Mouse (Mus musculus) midbrain, embryonic 14.5 days (tissue): ENCODE measurements around the gene Acp1. TPM values are rescaled to one million over a fixed set of nuclear protein-coding genes. Genes with fewer than 3 reads are reported as not detected.

ENCODE experiments used
- ATAC-seq: fragments of 200-750 bp; cut with Nextera tagmentation; 2 replicates; pipeline ENCODE4 v1.8.0; 2017; ENCODE audit warnings: moderate number of reproducible peaks, moderate library complexity; ENCODE audit not compliant: low FRiP score, low TSS enrichment
- DNase-seq: peaks from one replicate; pipeline ENCODE4 v3.0.0-alpha.2; 2015
- H3K27ac ChIP-seq: fragments of 300-500 bp; sonication (generic); replicated peaks from 2 replicates; pipeline ENCODE4 v1.5.1; 2014; ENCODE audit warnings: mild to moderate bottlenecking, low read depth, low read length, moderate library complexity
- H3K27me3 ChIP-seq: fragments of 300-500 bp; sonication (generic); 2 replicates; pipeline ENCODE4 v1.6.1; 2014; ENCODE audit warnings: low read length, control low read depth, mixed read lengths; ENCODE audit not compliant: control insufficient read depth, insufficient read depth
- H3K36me3 ChIP-seq: fragments of 300-500 bp; sonication (generic); 2 replicates; pipeline ENCODE4 v1.6.1; 2014; ENCODE audit warnings: low read length, control low read depth; ENCODE audit not compliant: control insufficient read depth, insufficient read depth
- H3K4me1 ChIP-seq: fragments of 300-500 bp; sonication (generic); 2 replicates; pipeline ENCODE4 v1.6.1; 2014; ENCODE audit warnings: mild to moderate bottlenecking, antibody characterized with exemption, low read length, control low read depth; ENCODE audit not compliant: control insufficient read depth, insufficient read depth
- H3K4me2 ChIP-seq: fragments of 300-500 bp; sonication (generic); 2 replicates; pipeline ENCODE4 v1.6.1; 2014; ENCODE audit warnings: mild to moderate bottlenecking, low read length, moderate library complexity
- H3K4me3 ChIP-seq: fragments of 300-500 bp; sonication (generic); replicated peaks from 2 replicates; pipeline ENCODE4 v1.5.1; 2014; ENCODE audit warnings: low read depth, low read length
- H3K9ac ChIP-seq: fragments of 300-500 bp; sonication (generic); replicated peaks from 2 replicates; pipeline ENCODE4 v1.6.1; 2014; ENCODE audit warnings: mild to moderate bottlenecking, low read length, moderate library complexity
- H3K9me3 ChIP-seq: fragments of 300-500 bp; sonication (generic); 2 replicates; pipeline ENCODE4 v1.6.1; 2016; ENCODE audit warnings: low read length, control low read depth, mixed read lengths; ENCODE audit not compliant: control insufficient read depth
- WGBS: fragments of 180-500 bp; shearing (Covaris S2); extraction: QIAGEN DNeasy Blood & Tissue Kit; methylation state at CpG from one replicate; pipeline ENCODE4 v1.1.7; 2014; 5-methylcytosine and 5-hydroxymethylcytosine counted together
- polyA plus RNA-seq: library from polyadenylated mRNA; unstranded; fragments of >200 nt; fragmentation: Nextera tagmentation; extraction: Ambion mirVana; gene quantifications from 2 replicates; pipeline ENCODE4 v1.2.1, GENCODE M21; 2014

Gene Acp1
- polyA plus RNA-seq, 1 experiment from 2014 or later, result 135 TPM

DNA sequence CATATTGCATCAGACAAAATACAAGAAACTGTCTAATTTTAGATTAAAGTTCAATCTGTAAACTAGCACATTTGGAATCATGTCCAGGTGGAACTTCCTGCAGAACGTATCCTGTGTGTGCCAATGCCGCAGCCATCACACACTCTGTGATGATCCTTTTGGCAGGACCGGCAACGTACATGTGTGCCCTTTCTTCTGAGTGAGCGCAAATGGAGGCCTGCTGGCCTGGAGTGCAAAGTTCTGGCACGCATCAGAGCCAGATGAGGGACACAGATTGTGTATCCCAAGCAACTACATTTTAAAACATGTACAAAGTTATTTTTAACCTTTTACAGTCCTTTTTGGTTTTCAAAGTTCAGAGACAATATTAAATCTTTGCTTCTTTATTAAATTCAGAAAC, 59.5 kb downstream of the Acp1 start:
- no peak overlapping the region for H3K4me3 ChIP-seq
- no peaks in the 10 kb centered on the region for H3K9me3 ChIP-seq
- DNase-seq, result no peak
- no peaks in the 10 kb centered on the region for H3K36me3 ChIP-seq
- 0 out of 2 replicates have a peak, but pooled peaks cover 3% of the 10 kb centered on the region for H3K4me1 ChIP-seq
- H3K9ac ChIP-seq, result no peak overlapping the region
- H3K27ac ChIP-seq, result no peak overlapping the region
- H3K4me2 ChIP-seq, result no peak overlapping the region
- H3K27me3 ChIP-seq, result no peaks in the 10 kb centered on the region
- WGBS, result 88% methylated on average over 6 of the region's 6 CpGs
- no peak for ATAC-seq

DNA sequence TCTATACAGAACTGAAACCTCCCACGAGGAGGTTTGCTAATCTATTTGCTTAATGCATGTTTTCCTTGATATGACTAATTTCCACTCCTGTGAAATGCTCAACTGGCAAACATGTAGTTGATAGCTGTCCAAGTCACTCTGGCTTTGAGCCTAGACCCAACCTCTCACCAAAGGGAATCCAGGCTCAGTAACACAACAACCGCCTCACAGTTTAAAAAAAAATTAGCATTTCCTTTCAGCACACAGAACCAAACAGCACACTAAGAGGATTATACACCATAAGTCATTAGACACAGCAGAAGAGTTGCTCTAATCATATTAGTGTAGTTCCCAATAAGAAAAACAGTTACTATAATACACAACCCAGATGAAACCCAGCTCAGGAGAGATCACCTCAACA, 60.5 kb downstream of the Acp1 start:
- Histone ChIP-seq H3K9ac (no peak overlapping the region), H3K9me3 (no peaks in the 10 kb centered on the region), H3K27me3 (no peaks in the 10 kb centered on the region), H3K4me2 (no peak overlapping the region), H3K27ac (no peak overlapping the region), H3K4me1 (0 out of 2 replicates have a peak, but pooled peaks cover 3% of the 10 kb centered on the region), H3K4me3 (no peak overlapping the region), H3K36me3 (no peaks in the 10 kb centered on the region)
- WGBS, result 20% methylated on average over 2 of the region's 2 CpGs
- peak; percentile 48 for ATAC-seq
- peak; percentile 66 for DNase-seq

DNA sequence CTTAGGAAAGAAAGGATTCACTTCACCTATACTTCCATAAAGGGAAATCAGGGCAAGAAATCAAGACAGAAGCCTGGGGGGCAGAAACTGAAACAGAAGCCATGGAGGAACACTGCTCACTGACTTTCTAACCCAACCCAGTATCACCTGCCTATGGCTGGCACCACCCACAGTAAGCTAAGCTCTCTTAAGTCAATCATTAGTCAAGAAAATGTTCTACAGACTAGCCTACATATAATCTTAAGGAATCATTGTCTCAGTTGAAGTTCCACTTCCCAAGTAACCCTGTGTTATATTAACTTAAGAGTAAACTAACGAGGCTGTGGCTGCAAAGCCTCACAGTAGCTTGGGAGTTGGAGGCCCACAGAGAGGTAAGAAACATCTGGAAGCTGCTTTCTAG, 62.9 kb downstream of the Acp1 start:
- Histone ChIP-seq H3K9ac (no peak overlapping the region), H3K4me1 (0 out of 2 replicates have a peak, but pooled peaks cover 3% of the 10 kb centered on the region), H3K27ac (no peak overlapping the region), H3K36me3 (no peaks in the 10 kb centered on the region), H3K9me3 (no peaks in the 10 kb centered on the region), H3K4me2 (no peak overlapping the region), H3K4me3 (no peak overlapping the region), H3K27me3 (no peaks in the 10 kb centered on the region)
- DNase-seq (no peak), ATAC-seq (no peak)
- WGBS, result 84% methylated on average over 1 of the region's 1 CpGs

Other genes starting within 250 kb of the Acp1 start
- gene Alkal2, start 27.3 kb downstream of the Acp1 start, polyA plus RNA-seq, result 0.58 TPM in 1 of 2 replicates, not detected in the other
- gene Sh3yl1, start 79 bp upstream of the Acp1 start, polyA plus RNA-seq, result 47.5 and 49.9 TPM in 2 replicates
- 0.11 TPM in 1 of 2 replicates, not detected in the other for gene Fam110c, start 162.3 kb upstream of the Acp1 start, polyA plus RNA-seq